Mouse (Mus musculus) left cerebral cortex, adult 9 months (tissue): ENCODE measurements at regions not wholly inside any gene's neighbourhood (a gene's known extent, or its start where the extent isn't known, plus 50 kb on each side); places are given as distances from the start of the nearest gene placed in this dataset.

ENCODE experiments used
- DNase-seq, 2 experiments: peaks; one replicate each; pipeline ENCODE4 v3.0.0; 2022; ENCODE audit warnings: low spot score in 2 of 2

- no peak for DNase-seq
Measured at GRCm38 (mm10) chr3:151351481-151352090, 86.1 kb upstream of the Adgrl4 start.

GRCm38 (mm10) chr3:151366302-151366701 lies 71.4 kb upstream of the Adgrl4 start:
- no peak for DNase-seq

GRCm38 (mm10) chr3:151366707-151367306 lies 70.9 kb upstream of the Adgrl4 start:
- DNase-seq = no peak

- no peak for DNase-seq
Measured at GRCm38 (mm10) chr3:151383326-151384019, 54.2 kb upstream of the Adgrl4 start.

GRCm38 (mm10) chr3:151384850-151385249 lies 52.8 kb upstream of the Adgrl4 start:
- DNase-seq = no peak

GRCm38 (mm10) chr3:151386103-151386502 lies 51.6 kb upstream of the Adgrl4 start:
- no peak for DNase-seq
